Mouse (Mus musculus): ENCODE data around the gene Klf17. TPM values are rescaled to one million over a fixed set of nuclear protein-coding genes. Genes with fewer than 3 reads are reported as not detected.

Klf17 gene
- polyA plus RNA-seq (2012; rRNA removed) = not detected in 2 replicates

DNA sequence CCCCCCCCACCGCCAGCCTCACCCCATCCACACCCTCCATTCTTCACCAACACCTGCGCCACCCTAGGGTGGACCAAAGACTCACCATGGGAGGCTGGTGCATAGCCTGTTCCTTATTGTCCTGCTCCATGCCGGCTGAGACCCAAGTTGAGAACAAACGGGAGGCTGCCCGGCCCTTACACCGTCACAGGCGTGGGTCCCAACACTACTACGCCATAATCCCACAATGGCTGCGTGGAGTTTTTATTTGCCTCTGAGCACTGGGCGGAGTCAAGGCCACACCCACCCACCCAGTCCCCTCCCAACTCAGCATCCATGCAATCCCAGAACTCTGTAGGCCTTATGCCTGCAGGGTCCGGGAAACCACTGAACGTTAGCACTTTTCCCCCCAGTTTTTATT is at the start of gene Klf17:
Gene Klf17, minus strand, starts transcription at position 233 of the 400 bp plus-strand sequence.
- DNase-seq = no peak
- Histone ChIP-seq H3K27ac (ENCODE audit: insufficient read depth, low read length) (no peak within 1 kb of the TSS), H3K4me1 (ENCODE audit: control insufficient read depth, insufficient read depth, low read length) (no peaks in the 10 kb centered on the region), H3K27me3 (ENCODE audit: control insufficient read depth, insufficient read depth, low read length) (no peaks in the 10 kb centered on the region), H3K4me3 (replicated peaks; ENCODE audit: insufficient read depth, low read depth, low read length) (no peak within 1 kb of the TSS)
- TF ChIP-seq CTCF (IDR thresholded peaks at IDR 0.05; ENCODE audit: borderline replicate concordance, insufficient read depth, low read depth, low read length) (no peak), POLR2A (IDR thresholded peaks at IDR 0.05; ENCODE audit: borderline replicate concordance, insufficient read depth, low read length) (no peak)
- WGBS = 66% methylated on average over 12 of the region's 12 CpGs

DNA sequence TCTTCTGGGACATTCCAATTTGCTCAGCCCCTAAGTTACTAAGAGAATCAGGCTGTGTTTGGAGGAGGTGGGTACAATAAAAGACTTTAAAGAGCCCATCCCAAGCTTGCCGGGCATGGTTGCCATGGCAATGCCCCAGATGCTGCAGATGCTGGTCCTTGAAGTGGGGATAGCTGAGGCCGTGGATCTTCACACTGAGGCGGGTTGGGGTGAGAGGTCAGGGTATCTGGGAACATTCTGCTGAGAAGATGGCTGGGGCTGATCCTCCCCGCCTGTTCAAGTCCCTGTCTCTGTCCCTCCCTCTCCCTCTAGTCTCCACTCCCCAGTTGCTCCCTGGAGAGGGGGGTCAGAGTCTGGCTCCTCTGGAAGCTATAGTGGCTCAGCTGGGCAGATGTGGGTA is 48.9 kb upstream of the Klf17 start:
- no peak overlapping the region for H3K4me3 ChIP-seq (replicated peaks; ENCODE audit: insufficient read depth, low read depth, low read length)
- H3K27me3 ChIP-seq (ENCODE audit: control insufficient read depth, insufficient read depth, low read length) = no peaks in the 10 kb centered on the region
- H3K27ac ChIP-seq (ENCODE audit: insufficient read depth, low read length) = no peak overlapping the region
- TF ChIP-seq POLR2A (IDR thresholded peaks at IDR 0.05; ENCODE audit: borderline replicate concordance, insufficient read depth, low read length) = no peak
- no peak for TF ChIP-seq CTCF (IDR thresholded peaks at IDR 0.05; ENCODE audit: borderline replicate concordance, insufficient read depth, low read depth, low read length)
- DNase-seq = no peak
- H3K4me1 ChIP-seq (ENCODE audit: control insufficient read depth, insufficient read depth, low read length) = no peaks in the 10 kb centered on the region
- whole genome bisulfite sequencing = 36% methylated on average over 4 of the region's 4 CpGs

DNA sequence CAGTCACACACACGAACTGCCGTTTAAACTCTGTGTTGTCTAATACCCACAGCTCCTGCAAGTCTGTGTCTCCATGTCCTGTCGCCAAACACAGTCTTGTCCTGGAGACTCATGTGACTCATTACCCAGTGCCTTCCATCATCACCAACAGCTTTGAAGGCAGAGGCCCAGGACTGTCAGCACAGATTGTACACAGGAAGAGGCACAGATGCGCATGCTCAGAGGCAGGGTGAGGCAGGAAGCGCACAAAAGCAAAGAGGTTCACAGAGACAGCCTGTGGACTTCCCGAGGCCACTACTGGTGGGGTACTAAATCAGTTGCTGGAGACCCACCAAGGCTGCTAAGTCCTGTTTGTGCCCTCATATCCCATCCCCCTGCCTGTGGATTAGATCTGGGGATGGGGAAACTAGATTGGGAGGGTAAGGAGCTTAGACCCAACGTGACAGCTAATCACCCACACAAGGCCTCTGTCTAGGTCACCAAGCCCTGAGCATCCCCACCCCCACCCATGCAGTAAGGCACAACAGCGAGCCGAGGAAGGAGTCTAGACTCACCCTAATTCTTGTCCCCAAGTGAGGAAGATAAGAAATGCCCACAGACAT is 48.2 kb upstream of the Klf17 start:
- H3K4me3 ChIP-seq (replicated peaks; ENCODE audit: insufficient read depth, low read depth, low read length) = no peak overlapping the region
- no peak for TF ChIP-seq CTCF (IDR thresholded peaks at IDR 0.05; ENCODE audit: borderline replicate concordance, insufficient read depth, low read depth, low read length)
- TF ChIP-seq POLR2A (IDR thresholded peaks at IDR 0.05; ENCODE audit: borderline replicate concordance, insufficient read depth, low read length) = no peak
- DNase-seq = no peak
- H3K27me3 ChIP-seq (ENCODE audit: control insufficient read depth, insufficient read depth, low read length) = no peaks in the 10 kb centered on the region
- no peak overlapping the region for H3K27ac ChIP-seq (ENCODE audit: insufficient read depth, low read length)
- H3K4me1 ChIP-seq (ENCODE audit: control insufficient read depth, insufficient read depth, low read length) = no peaks in the 10 kb centered on the region
- 71% methylated on average over 9 of the region's 9 CpGs for WGBS

DNA sequence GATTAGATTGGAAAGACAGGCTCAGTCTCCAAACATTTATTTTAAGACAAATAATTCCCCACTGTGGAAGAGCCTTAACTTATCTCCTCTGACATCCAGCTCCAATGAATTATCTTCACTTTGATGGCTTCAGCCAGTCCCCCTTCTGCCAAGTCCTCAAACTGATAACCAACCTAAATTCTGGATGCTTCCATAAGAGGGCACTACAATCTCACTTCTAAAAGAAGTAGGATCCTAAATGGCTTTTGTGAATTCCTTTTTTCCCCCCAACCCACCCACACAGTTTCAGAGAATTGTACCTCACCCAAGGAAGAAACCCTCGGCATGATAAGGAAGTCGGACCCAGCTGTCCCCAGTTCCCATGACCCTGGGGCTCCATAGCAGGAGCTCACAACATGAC is 45.5 kb upstream of the Klf17 start:
- no peak for DNase-seq
- Histone ChIP-seq H3K4me1 (ENCODE audit: control insufficient read depth, insufficient read depth, low read length) (no peaks in the 10 kb centered on the region), H3K27ac (ENCODE audit: insufficient read depth, low read length) (no peak overlapping the region), H3K27me3 (ENCODE audit: control insufficient read depth, insufficient read depth, low read length) (no peaks in the 10 kb centered on the region), H3K4me3 (replicated peaks; ENCODE audit: insufficient read depth, low read depth, low read length) (no peak overlapping the region)
- WGBS = 28% methylated on average over 2 of the region's 2 CpGs
- TF ChIP-seq POLR2A (IDR thresholded peaks at IDR 0.05; ENCODE audit: borderline replicate concordance, insufficient read depth, low read length) (no peak), CTCF (IDR thresholded peaks at IDR 0.05; ENCODE audit: borderline replicate concordance, insufficient read depth, low read depth, low read length) (no peak)

DNA sequence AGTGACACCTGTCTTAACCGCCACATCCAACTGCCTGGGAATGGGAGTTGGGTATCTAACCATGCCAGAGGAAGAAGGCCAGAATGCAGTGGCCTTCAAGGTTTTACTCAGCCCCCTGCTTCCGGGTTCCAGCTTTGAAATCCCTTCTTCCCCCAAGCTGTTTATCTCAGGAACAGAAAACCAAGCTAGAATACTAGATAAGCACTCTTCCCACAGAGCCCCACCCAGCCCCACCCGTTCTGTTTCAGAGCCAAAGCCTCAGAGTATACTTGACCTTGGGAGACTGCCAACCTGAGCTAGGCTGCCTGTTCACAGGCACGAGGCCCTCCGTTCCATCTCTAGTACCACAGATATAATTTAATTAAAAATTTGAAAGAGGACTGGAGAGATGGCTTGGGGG is 41.5 kb upstream of the Klf17 start:
- WGBS = 47% methylated on average over 5 of the region's 5 CpGs
- H3K27me3 ChIP-seq (ENCODE audit: control insufficient read depth, insufficient read depth, low read length) = no peaks in the 10 kb centered on the region
- no peaks in the 10 kb centered on the region for H3K4me1 ChIP-seq (ENCODE audit: control insufficient read depth, insufficient read depth, low read length)
- H3K4me3 ChIP-seq (replicated peaks; ENCODE audit: insufficient read depth, low read depth, low read length) = no peak overlapping the region
- H3K27ac ChIP-seq (ENCODE audit: insufficient read depth, low read length) = no peak overlapping the region
- TF ChIP-seq CTCF (IDR thresholded peaks at IDR 0.05; ENCODE audit: borderline replicate concordance, insufficient read depth, low read depth, low read length) (no peak), POLR2A (IDR thresholded peaks at IDR 0.05; ENCODE audit: borderline replicate concordance, insufficient read depth, low read length) (no peak)
- DNase-seq = no peak

GRCm38 (mm10) chr4:117799904-117800303 is 34.5 kb upstream of the Klf17 start:
- no peak for TF ChIP-seq POLR2A (IDR thresholded peaks at IDR 0.05; ENCODE audit: borderline replicate concordance, insufficient read depth, low read length)
- no peak for TF ChIP-seq CTCF (IDR thresholded peaks at IDR 0.05; ENCODE audit: borderline replicate concordance, insufficient read depth, low read depth, low read length)
- WGBS = 82% methylated on average over 6 of the region's 6 CpGs
- DNase-seq = no peak
- Histone ChIP-seq H3K27ac (ENCODE audit: insufficient read depth, low read length) (no peak overlapping the region), H3K4me3 (replicated peaks; ENCODE audit: insufficient read depth, low read depth, low read length) (no peak overlapping the region), H3K27me3 (ENCODE audit: control insufficient read depth, insufficient read depth, low read length) (no peaks in the 10 kb centered on the region), H3K4me1 (ENCODE audit: control insufficient read depth, insufficient read depth, low read length) (no peaks in the 10 kb centered on the region)

- TF ChIP-seq POLR2A (IDR thresholded peaks at IDR 0.05; ENCODE audit: borderline replicate concordance, insufficient read depth, low read length) (no peak), CTCF (IDR thresholded peaks at IDR 0.05; ENCODE audit: borderline replicate concordance, insufficient read depth, low read depth, low read length) (no peak)
- Histone ChIP-seq H3K27ac (ENCODE audit: insufficient read depth, low read length) (no peak overlapping the region), H3K27me3 (ENCODE audit: control insufficient read depth, insufficient read depth, low read length) (no peaks in the 10 kb centered on the region), H3K4me1 (ENCODE audit: control insufficient read depth, insufficient read depth, low read length) (no peaks in the 10 kb centered on the region), H3K4me3 (replicated peaks; ENCODE audit: insufficient read depth, low read depth, low read length) (no peak overlapping the region)
- 55% methylated on average over 10 of the region's 10 CpGs for WGBS
- no peak for DNase-seq
Observed at GRCm38 (mm10) chr4:117788308-117788707, 22.9 kb upstream of the Klf17 start.

- 39% methylated on average over 8 of the region's 8 CpGs for WGBS
- no peak overlapping the region for H3K27ac ChIP-seq (ENCODE audit: insufficient read depth, low read length)
Observed at GRCm38 (mm10) chr4:117786963-117787362, 21.5 kb upstream of the Klf17 start.

More at GRCm38 (mm10) chr4:117786963-117787362, 21.5 kb upstream of the Klf17 start:
- Histone ChIP-seq H3K4me1 (ENCODE audit: control insufficient read depth, insufficient read depth, low read length) (no peaks in the 10 kb centered on the region), H3K27me3 (ENCODE audit: control insufficient read depth, insufficient read depth, low read length) (no peaks in the 10 kb centered on the region), H3K4me3 (replicated peaks; ENCODE audit: insufficient read depth, low read depth, low read length) (no peak overlapping the region)
- DNase-seq = no peak
- TF ChIP-seq POLR2A (IDR thresholded peaks at IDR 0.05; ENCODE audit: borderline replicate concordance, insufficient read depth, low read length) = no peak
- no peak for TF ChIP-seq CTCF (IDR thresholded peaks at IDR 0.05; ENCODE audit: borderline replicate concordance, insufficient read depth, low read depth, low read length)

Measured in cerebellum, adult 2 months (tissue).